Mouse (Mus musculus): ENCODE results near the gene Ctbp1.

Ctbp1 gene

DNA sequence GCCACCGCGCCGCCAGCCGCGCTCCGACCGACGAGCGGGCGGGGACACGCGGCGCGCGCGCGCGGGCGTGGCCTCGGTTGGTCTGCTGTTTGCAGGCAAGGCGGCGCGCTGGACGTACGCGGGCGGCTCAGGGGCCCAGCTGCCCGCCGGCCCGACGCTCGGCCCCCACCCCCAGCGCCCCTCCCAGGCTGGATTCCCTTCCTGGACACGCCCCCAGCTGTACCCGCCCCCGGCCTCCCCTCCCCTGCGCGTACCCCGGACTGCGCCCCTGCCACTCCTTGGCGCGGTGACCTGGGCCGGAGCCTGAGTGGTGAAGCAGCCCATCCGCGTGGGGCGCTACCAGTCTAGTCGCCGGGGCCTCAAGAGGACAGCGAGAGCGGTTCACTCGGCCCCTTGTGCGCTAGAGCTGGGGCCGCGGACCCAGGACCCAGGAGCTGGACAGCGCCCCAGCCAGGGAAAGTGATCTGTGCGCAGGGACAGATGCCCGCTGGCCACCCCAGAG is at the start of gene Ctbp1:
Gene Ctbp1, minus strand, starts transcription at position 42 of the 502 bp plus-strand sequence.
- in situ Hi-C loops (cut with MseI, MboI): loop anchor here in 1 of 2 experiments (10.0 kb wide), 1 partner anchor 100 kb away; the partner anchor contains the start of gene Uvssa

DNA sequence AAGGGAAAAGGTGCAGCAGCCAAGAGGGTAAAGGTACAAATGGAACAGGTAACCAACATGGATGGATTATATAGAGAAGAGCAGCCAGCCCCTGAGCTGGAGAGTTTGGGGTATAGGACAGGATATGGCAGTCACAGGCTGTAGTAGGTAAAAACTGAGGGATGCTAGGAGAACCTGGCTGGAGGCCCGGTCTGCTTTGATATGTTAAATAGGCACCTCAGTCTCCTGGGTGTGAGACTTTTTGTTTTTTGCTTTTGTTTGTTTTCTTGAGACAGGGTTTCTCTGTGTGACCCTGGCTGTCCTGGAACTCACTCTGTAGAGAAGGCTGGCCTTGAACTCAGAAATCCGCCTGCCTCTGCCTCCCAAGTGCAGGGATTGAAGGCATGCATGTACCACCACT is 49.7 kb upstream of the Ctbp1 start:
- in situ Hi-C loops (cut with MseI, MboI): no loop called here

DNA sequence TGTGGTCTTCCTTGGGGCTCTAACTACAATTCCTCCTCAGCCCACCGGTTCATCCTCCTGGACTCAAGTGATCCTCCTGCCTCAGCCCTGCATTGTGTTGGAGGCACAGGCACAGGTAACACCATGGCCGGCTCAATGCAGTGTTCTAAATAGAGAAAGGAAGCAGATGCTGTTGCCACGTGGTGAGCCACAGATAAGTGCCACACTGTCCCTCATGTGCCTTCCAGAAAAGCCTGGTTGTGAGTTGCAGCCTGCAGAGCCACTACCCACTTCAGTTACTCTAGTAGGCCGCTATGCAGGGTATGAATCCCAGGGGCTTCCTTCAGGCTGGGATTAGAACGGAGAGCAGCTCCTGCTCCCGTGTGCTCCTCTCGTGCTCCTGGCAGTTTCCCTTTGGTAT is 37.4 kb upstream of the Ctbp1 start:
- in situ Hi-C loops (cut with MseI, MboI): no loop called here

DNA sequence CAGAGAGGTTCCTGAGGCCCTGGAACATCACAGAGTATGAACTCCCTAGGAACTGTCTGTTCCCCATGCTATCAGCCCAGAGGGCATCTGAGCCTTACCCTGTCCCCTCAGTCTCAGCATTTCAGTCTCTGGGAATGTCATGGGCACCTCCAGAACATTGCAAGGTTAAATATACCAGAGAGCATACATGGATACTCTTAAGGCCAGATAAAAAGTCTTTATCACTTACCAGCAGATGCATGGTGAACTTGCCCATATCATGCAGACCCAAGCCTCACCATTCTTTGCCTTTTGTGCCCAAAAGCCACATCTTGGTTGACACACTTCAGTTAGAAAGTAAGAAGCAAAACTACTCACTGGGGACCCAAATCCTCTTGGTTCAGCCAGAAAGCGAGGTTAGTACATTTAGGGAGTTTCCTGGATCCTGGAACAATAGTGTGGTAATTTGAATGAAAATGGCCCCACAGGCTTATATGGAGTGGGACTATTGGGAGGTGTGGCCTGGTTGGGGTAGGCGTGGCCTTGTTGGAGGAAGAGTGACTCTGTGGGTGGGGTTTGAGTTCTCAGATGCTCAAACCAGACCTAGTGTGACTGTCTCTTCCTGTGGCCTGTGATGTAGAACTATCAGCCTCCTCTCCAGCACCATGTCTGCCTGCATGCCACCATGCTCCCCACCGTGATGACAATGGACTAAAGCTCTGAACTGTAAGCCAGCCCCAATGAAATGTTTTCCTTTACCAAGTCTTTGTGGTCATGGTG is 36.1 kb upstream of the Ctbp1 start:
- in situ Hi-C loops (cut with MseI, MboI): no loop called here

DNA sequence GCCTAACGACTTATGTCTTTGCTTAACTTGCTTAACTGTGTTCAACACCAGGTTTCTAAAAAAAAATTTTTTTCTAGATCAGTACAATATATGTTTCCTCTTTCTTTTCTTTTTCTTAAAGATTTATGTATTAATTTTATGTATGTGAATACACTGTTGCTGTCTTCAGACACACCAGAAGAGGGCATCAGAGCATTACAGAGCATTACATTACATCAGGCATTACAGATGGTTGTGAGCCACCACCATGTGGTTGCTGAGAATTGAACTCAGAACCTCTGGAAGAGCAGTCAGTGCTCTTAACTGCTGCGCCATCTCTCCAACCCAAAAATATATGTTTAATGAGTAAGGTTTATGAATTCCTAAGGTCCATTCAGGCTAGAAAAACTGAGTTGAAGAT is 27.0 kb upstream of the Ctbp1 start:
- in situ Hi-C loops (cut with MseI, MboI): no loop called here

DNA sequence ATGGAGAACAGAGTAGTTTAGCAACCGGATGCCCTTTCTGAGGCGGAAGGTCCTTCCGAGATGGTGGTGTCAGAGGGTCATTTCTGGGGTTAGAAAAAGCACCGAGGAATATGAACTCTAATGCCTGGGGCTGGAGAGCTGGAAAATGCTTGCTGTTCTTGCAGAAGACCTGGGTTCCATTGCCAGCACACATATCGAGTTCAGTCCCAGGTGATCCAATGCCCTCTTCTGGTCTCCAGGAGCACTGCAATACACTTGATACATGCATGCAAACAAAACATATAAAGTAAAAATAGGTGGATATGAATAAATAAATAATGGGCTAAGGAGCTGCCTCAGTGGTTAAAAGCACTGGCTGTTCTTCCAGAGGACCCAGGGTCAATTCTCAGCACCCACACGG is 22.4 kb upstream of the Ctbp1 start:
- in situ Hi-C loops (cut with MseI, MboI): no loop called here

DNA sequence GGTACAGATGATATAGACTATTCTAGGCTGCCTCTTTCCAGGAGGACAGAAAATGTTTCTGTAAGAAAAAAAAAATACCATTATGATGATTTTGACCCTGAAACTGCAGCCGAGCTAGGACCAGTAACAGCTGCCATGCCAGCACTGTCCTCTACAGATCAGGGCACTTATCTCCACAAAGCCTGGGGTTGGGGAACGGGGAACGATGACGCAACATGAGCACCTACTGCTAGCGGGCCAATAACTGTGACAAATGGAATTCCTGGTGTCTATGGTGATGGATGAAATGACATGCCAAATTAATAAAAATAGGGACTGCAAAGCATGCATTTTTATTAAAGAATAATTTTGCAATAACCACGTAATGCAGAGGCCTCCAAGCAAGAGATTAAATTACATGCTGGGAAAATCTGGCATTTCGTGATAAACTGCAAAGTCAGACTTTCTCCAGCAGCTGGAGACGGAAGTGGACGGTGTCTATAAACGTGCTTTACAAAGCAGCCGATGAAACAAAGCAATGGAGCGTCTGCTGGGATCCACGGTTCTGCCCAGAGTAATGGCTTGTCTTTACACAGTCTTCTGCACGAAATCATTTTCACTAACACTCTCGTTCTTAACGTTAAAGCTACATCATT is 19.1 kb upstream of the Ctbp1 start:
- in situ Hi-C loops (cut with MseI, MboI): no loop called here

DNA sequence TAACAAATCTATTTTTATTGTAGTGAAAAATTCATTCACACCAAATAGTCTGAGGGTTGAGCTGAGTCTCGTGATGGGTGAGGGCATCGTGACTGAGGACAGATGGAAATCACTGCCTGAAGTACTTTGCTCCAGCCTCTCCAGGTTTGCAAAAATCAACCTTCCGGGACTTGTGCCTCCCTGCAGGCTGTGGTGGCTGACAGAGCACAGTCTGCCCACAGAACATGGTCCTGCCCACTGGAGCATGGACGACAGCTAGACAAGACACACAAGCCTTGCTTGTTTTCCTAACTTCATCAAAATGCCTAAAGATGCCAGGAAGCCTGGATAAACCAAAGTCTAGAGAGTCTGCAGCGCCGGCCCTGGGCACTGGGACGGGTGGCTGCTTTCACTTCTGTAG is 9.2 kb upstream of the Ctbp1 start:
- in situ Hi-C loops (cut with MseI, MboI): no loop called here

DNA sequence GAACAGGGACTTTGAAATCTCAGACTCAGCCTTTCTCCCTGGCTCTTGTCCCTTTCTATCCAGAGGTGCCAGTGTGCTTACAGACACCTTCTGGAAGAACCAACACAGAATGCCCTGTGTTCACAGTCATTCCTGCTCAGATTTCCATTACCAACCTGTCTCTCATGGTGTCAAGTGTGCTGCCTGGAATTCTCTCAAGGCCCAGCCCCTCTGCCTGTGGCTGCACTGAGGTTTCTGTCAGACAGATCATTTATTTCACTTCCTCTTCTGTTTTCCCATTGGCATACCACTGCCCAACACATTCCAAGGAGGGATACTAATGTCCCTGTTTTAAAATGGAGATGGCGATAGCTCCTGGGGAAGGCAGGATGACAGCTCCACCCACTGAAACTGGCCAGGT is 6.6 kb upstream of the Ctbp1 start:
- in situ Hi-C loops (cut with MseI, MboI): no loop called here

DNA sequence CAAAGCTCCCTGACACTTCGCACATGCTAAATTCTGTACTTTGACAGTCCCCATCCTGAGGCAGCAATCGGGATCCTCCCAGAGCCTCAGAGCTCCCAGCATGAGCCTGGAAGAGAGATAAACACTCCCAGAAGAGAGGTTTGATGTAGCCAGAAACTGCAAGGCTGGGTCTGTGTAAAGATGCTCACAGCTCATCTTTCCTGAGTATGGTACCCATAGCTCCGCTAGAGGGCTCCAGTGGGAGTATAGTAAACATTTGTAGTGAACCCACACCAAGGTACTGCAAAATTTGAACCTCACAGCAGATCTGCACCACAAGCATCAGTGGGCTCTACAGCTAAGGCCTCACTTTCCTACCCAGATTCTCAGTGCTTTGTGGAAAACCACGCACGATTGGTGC is 4.2 kb upstream of the Ctbp1 start:
- in situ Hi-C loops (cut with MseI, MboI): loop anchor here in 1 of 2 experiments (10.0 kb wide), 1 partner anchor 96 kb away; the partner anchor contains the start of gene Uvssa

DNA sequence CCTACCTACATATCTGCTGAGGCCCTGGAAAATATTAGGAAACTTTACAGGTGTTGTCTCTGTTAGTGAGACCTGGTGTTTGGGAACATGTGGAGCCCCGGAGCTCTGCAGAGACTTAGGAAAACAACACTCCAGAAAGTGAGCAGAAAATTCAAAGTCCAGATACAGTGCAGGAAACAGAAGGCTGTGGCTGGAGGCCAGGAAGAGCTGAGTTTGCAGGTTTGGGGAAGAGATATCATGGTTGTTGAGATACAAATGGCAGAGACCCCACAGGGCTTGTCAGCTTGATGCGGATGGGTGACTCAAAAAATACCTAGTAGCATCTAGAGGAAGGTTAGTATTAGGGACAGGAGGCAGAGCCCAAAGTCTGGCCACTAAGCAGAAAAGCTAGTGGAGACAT is 2.5 kb upstream of the Ctbp1 start:
- in situ Hi-C loops (cut with MseI, MboI): loop anchor here in 1 of 2 experiments (10.0 kb wide), 1 partner anchor 98 kb away; the partner anchor contains the start of gene Uvssa

DNA sequence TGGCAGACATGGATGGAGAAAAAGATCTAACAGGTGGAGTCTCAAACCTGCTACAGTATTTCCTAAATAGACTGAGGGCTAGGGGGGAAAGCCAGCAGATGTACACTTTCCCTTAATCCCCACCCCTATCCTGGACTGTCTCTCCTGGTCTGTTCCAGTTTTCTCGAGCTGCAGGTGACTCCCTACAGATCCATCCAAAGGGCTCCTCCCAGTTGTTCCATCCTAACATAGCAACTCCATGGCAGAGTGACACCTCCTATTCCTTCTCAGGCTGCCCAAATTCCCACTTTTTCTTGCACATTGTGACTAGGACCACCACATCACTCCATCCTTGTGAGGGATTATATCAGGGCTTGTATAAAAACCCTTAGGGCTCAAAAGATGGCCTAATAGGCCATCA is 960 bp upstream of the Ctbp1 start:
- in situ Hi-C loops (cut with MseI, MboI): loop anchor here in 1 of 2 experiments (10.0 kb wide), 1 partner anchor 99 kb away; the partner anchor contains the start of gene Uvssa

DNA sequence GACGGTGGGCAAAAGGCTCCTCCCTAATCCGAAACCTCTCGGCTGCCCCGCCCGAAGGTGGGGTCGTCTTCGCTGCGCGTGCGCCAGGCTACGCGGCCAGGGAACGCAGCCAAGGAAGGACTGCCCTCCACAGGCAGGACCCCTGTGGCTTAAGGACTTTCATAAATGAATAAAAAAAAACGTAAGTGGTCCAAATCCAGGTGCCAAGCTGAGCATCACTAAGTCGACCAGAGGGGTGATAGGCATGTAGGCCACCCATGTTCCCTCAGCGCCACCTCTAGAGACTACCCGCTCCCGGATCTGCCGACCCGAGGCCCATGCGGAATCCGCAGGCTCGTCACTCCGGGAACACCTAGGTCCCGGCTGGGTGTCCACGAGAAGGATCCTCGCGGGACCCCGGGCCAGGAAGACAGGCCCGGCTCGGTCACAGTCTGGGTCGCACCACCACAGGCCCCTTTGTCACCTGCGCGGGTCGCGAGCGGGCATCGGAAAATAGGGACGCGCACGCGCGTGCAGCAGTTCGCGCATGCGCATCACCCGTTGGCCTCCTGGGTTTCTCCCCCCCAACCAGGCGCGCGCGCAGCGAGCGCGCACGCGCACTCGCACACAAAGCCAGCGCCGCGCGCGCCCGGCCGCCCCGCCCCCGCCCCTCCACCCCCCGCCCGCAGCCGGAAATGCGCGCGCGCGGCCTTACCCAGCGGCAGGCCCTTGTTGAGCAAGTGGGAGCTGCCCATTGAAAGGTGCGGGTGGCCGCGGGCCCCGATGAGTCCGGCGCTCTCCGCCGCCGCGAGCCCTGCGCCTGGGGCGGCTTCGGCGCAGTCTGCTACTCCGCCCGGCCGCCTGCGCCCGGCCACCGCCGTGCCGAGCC is 475 bp downstream of the Ctbp1 start:
- in situ Hi-C loops (cut with MseI, MboI): loop anchor here in 1 of 2 experiments (10.0 kb wide), 1 partner anchor 100 kb away; the partner anchor contains the start of gene Uvssa

DNA sequence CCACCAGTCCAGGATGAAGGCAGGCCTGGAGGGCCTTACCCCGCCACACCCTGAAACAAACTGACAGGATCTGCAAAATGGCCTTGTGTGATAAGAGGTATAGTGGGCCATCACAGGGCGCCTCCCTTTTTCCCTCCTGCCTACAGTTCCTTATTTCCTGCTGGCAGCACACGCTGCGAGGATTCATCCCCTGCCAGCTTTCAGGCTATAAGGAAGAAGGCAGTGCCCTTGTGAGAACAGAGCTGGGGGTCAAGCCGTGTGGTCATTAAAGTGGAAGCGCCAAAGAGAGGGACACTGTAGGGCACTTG is 1.1 kb downstream of the Ctbp1 start:
- in situ Hi-C loops (cut with MseI, MboI): loop anchor here in 1 of 2 experiments (10.0 kb wide), 1 partner anchor 101 kb away; the partner anchor contains the start of gene Uvssa

DNA sequence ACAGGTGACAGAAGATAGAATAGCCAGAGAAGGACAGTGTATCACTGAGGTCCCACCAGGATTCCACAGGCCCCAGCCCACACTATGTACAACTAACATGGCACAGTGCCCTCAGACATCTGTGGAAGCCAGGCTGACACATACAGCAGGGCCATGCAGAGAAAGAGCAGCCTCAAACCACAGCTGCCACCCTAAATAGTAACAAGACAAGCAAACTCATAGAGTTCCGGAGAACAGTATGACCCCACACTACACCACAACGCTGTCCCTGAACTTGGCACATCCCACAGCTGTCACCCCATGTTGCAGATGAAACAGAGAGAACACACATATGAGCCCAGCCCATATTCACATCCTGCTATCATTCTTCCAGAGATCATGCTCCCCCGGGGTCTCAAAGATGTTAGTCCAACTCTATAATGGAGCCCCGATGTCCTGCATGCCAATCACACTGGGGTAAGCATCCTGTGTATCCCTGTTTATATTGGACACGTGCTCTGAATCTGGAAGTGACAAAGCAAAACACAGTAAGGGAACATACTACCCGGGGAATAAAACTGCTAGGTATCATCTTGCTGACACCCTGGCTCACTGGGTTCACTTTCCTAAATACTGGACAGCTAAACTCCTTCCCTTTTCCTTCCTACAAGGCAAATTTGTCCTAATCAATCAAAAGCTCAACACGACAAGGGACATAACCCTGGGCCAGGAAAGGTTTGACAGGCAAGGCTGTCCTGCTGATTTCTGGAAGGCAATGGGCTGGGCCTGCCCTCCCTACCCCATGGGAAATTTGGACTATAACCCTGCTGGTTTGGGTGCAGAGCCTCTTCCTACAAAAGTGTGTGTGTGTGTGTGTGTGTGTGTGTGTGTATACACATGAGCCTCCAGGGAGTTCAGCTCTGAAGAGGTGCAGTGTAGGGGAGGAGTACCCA is 1.7 kb downstream of the Ctbp1 start:
- in situ Hi-C loops (cut with MseI, MboI): loop anchor here in 1 of 2 experiments (10.0 kb wide), 1 partner anchor 102 kb away; the partner anchor contains the start of gene Uvssa

DNA sequence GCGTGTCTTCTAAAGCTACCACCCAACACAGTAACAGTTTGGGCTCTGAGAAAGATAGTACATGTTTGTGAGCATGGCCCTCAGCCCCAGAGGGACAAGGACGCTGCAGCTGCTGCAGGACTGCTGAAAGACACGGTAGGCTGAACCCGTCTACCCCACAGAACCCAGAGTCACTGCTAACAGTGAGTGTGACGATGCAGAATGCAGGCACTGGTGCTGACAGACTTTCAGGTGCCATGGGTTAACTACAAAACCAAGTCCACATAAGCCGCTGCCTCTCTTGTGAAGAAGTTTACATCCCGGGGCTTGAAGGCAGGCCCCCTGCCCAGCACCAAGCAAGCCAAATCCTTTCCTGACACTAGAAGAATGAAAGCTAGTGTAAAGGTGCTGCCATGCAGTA is 2.6 kb downstream of the Ctbp1 start:
- in situ Hi-C loops (cut with MseI, MboI): loop anchor here in 1 of 2 experiments (10.0 kb wide), 1 partner anchor 103 kb away; the partner anchor contains the start of gene Uvssa

DNA sequence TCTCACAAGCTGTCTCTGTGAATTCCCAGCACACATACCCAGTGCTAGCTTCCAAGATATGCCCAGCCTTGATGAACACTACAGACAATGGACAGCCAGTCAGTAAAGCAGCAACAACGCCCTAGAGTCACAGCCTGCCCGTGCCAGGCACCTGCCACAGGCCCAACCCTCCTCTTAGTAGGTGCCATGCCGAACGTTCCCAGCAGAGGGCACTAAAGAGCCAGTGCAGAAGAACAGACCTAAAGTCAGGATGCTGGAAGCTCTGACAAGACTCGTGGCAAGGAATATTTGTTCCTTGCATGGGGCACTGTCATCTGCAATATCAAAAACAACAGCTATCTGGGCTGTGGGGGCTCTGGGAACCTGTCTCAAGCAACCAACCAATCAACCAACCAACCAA is 4.2 kb downstream of the Ctbp1 start:
- in situ Hi-C loops (cut with MseI, MboI): loop anchor here in 1 of 2 experiments (10.0 kb wide), 1 partner anchor 104 kb away; the partner anchor contains the start of gene Uvssa

DNA sequence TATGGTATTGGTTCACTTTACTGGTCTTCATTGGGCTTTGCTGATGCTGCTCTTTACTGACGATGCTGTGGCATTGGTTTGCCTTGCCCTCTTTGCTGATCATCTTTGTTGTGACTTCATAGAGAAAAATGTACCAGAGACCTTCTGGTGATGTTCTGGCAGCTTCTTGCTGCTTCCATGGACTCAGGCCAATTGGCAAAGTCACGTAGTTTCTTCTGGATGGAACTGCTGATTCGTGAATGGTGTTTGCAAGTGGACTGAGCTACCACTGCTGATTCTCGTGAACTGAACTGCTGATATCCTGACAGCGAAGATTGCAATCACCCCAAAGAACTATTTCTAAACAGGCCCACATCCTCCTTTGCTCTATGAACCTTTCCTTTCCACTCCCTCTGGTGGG is 20.4 kb downstream of the Ctbp1 start:
- in situ Hi-C loops (cut with MseI, MboI): no loop called here

DNA sequence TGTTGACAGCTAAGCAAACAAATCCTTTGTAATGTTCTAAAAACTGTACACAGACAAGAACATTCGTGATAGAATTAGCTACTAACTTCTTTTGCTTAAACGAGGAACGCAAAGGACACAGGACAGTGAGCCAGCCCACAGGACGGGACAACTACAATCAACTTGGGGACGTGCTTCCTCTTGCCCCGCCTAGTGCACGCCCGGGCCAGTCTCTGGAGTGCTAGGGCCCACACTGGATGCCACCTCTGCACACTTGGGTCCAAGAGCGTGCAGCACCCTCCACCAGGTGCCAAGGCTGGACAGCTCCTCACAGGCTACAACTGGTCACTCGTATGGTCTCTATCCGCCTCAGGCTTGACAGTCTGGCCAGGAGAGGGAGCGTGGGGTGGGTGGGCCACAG is 26.6 kb downstream of the Ctbp1 start:
- in situ Hi-C loops (cut with MseI, MboI): no loop called here

DNA sequence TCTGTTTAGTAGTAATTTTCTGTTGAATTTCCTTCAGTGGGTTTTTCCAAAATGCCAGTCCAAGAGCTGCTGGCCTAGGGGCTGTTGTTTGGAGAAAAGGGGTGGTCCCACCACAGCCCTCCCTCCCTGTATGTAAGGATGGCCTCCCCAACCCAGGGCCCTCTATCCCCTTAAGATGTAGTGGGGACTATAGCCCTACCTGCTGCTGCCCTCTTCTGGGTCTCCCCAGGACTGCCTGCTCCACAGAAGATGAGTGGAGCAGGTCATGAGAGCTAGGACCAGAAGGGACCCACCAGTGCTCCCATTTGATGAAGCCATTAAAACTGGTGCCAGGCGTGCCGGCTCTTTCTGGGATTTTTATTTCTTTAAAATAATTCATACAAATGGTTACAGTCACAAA is 27.4 kb downstream of the Ctbp1 start:
- in situ Hi-C loops (cut with MseI, MboI): no loop called here

All from mouse trophoblast stem cell (cell line).